Mouse (Mus musculus): ENCODE data around the gene Cfap57. TPM values are rescaled to one million over a fixed set of nuclear protein-coding genes. Genes with fewer than 3 reads are reported as not detected.
"Not testable (repeated sequence)": the region's sequence is repeated elsewhere in the genome, so short reads cannot be mapped to it uniquely, and the experiment has no call there.

Cfap57 gene
- polyA plus RNA-seq, 2 experiments from 2014 or later, result not detected

- ATAC-seq, result no peak
These were observed 103.0 kb downstream of the Cfap57 start for GRCm38 (mm10) chr4:118517497-118518146.

GRCm38 (mm10) chr4:118516699-118517496, 103.7 kb downstream of the Cfap57 start:
- no peak for ATAC-seq

GRCm38 (mm10) chr4:118509050-118509449, 111.5 kb downstream of the Cfap57 start:
- no peak for ATAC-seq

GRCm38 (mm10) chr4:118507171-118507570, 113.4 kb downstream of the Cfap57 start:
- not testable (repeated sequence) for ATAC-seq

- no peak for ATAC-seq
These were observed 115.0 kb downstream of the Cfap57 start for GRCm38 (mm10) chr4:118505551-118505950.

Other genes starting within 250 kb of the Cfap57 start
- 10 to 100 TPM; 11.0 to 11.2 TPM for gene Szt2, start 211.5 kb downstream of the Cfap57 start, polyA plus RNA-seq (2017; shearing (Covaris generic))
- 100 to 1,000 TPM; 115 to 118 TPM for gene Med8, start 211.4 kb downstream of the Cfap57 start, polyA plus RNA-seq (2017; shearing (Covaris generic))
- 100 to 1,000 TPM; 125 to 129 TPM for gene Elovl1, start 192.7 kb downstream of the Cfap57 start, polyA plus RNA-seq (2017; shearing (Covaris generic))
- gene Cdc20, start 183.4 kb downstream of the Cfap57 start, polyA plus RNA-seq (2017; shearing (Covaris generic)), result 10 to 100 TPM in 1 of 2 experiments, 1 to 10 TPM in 1; 9.4 to 15.3 TPM
- not detected for gene Mpl, start 163.3 kb downstream of the Cfap57 start, polyA plus RNA-seq (2017; shearing (Covaris generic))
- gene Tie1, start 130.7 kb downstream of the Cfap57 start, polyA plus RNA-seq (2017; shearing (Covaris generic)), result not detected
- not detected for gene 2610528J11Rik, start 93.8 kb downstream of the Cfap57 start, polyA plus RNA-seq (2017; shearing (Covaris generic))
- not detected for gene Tmem125, start 76.7 kb downstream of the Cfap57 start, polyA plus RNA-seq (2017; shearing (Covaris generic))
- 100 to 1,000 TPM; 163 to 165 TPM for gene Ebna1bp2, start within 50 bp of the Cfap57 start, polyA plus RNA-seq (2017; shearing (Covaris generic))
- gene Olfr62, start 38.2 kb upstream of the Cfap57 start, polyA plus RNA-seq (2017; shearing (Covaris generic)), result not detected
- not detected for gene Olfr1342, start 72.0 kb upstream of the Cfap57 start, polyA plus RNA-seq (2017; shearing (Covaris generic))
- gene Olfr1341, start 82.7 kb upstream of the Cfap57 start, polyA plus RNA-seq (2017; shearing (Covaris generic)), result not detected
- not detected for gene Olfr1340, start 99.4 kb upstream of the Cfap57 start, polyA plus RNA-seq (2017; shearing (Covaris generic))
- not detected for gene Olfr1339, start 111.4 kb upstream of the Cfap57 start, polyA plus RNA-seq (2017; shearing (Covaris generic))
- gene Olfr1338, start 138.0 kb upstream of the Cfap57 start, polyA plus RNA-seq (2017; shearing (Covaris generic)), result under 1 TPM in 1 of 2 experiments, not detected in 1; 0.20 TPM
- not detected for gene Olfr1337, start 161.8 kb upstream of the Cfap57 start, polyA plus RNA-seq (2017; shearing (Covaris generic))
- not detected for gene Olfr1335, start 189.2 kb upstream of the Cfap57 start, polyA plus RNA-seq (2017; shearing (Covaris generic))
- gene Olfr1333, start 215.5 kb upstream of the Cfap57 start, polyA plus RNA-seq (2017; shearing (Covaris generic)), result not detected
- gene Olfr1331, start 243.9 kb upstream of the Cfap57 start, polyA plus RNA-seq (2017; shearing (Covaris generic)), result under 1 TPM in 1 of 2 experiments, not detected in 1; 0.17 TPM

All from activated CD4-positive, CD25-positive, alpha-beta regulatory T cell, adult 4 months (primary cell).